Mouse (Mus musculus): ENCODE measurements around the gene Ly6g6c. TPM values are rescaled to one million over a fixed set of nuclear protein-coding genes. Genes with fewer than 3 reads are reported as not detected.

Gene Ly6g6c
- polyA plus RNA-seq, 1 experiment from 2014 or later, result 131 TPM

DNA sequence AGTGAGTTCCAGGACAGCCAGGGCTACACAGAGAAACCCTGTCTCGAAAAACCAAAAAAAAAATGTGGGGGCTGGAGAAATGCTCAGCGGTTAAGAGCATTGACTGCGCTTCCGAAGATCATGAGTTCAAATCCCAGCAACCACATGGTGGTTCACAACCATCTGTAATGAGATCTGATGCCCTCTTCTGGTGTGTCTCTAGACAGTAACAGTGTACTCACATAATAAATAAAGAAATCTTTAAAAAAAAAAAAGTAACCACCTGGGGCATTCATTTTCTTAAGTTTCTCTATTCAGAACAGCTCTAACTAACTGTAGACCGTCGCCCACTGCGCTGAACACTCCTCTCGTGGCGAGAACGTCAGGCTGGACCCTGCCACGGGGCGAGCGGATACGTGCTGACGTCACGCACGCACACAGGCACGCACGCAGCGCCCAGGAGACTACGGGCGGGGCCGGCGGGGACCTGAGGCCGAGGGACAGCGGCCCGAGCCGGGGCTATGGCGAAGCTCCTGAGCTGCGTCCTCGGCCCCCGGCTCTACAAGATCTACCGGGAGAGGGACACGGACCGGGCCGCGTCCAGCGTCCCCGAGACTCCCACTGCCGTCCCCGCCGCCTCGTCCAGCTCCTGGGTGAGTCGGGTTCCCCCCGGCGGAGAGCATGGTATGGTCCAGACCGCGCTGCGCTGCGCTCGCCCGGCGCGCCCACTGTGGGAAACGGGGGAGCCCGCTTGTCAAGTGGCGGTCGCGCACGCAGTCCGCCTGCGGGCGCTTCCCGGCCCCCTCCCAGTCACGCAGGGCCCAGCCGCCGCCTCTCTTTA is 23.8 kb downstream of the Ly6g6c start, which contains the start of gene Abhd16a:
Abhd16a (plus strand) TSS at position 439 of the 820 bp plus-strand sequence.
- Histone ChIP-seq H3K4me1 (peaks cover 13% of the 10 kb centered on the region), H3K9me3 (replicated peaks) (no peaks in the 10 kb centered on the region), H3K27ac (replicated peaks) (peak within 1 kb of the TSS; percentile 97), H3K36me3 (peaks cover 24% of the 10 kb centered on the region), H3K4me3 (replicated peaks) (peak within 1 kb of the TSS; percentile 66), H3K27me3 (no peaks in the 10 kb centered on the region), H3K9ac (peak within 1 kb of the TSS; percentile 69), H3K4me2 (replicated peaks) (peak within 1 kb of the TSS; percentile 58)
- WGBS, result 3% methylated on average over 67 of the region's 67 CpGs
- peak; percentile 95 for ATAC-seq (ENCODE audit: insufficient number of reproducible peaks, low FRiP score, low TSS enrichment, low read depth)

DNA sequence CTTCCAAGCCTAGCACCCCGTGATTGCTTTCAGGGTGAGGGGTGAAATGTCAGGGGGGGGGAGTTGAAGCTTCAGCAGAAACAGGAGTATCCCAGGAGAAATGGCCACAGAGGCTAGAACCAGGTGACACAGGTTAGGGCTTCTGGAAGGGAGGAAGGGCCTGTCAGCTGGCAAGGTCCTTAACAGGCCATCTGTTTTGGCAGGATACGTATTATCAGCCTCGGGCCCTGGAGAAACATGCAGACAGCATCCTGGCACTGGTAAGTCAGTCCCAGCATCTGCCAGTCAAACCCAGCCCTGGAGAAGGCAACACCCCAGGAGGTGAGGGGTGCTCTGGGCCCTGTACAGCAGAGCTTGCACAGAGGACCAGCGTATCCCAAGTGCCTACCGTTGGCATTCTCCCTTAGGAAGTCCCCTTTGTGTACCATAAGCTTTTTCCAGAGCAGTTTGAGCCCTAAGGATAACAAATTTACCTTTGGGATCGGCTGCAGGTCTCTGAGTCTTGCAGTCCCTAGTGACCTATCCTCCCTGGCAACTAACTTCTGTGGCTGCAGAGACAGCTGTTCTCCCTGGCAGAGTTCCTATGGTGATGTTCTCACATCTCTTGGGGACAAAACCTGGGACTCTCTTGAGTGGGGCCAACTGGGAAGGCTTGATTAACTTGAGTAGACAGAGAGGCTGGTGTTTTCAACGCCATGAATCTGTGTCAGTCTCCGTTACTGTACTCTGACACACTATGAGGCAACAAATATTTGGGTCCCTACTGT is 25.2 kb downstream of the Ly6g6c start:
- no peak for ATAC-seq (ENCODE audit: insufficient number of reproducible peaks, low FRiP score, low TSS enrichment, low read depth)
- peak overlapping the region; percentile 97 for H3K27ac ChIP-seq (replicated peaks)

DNA sequence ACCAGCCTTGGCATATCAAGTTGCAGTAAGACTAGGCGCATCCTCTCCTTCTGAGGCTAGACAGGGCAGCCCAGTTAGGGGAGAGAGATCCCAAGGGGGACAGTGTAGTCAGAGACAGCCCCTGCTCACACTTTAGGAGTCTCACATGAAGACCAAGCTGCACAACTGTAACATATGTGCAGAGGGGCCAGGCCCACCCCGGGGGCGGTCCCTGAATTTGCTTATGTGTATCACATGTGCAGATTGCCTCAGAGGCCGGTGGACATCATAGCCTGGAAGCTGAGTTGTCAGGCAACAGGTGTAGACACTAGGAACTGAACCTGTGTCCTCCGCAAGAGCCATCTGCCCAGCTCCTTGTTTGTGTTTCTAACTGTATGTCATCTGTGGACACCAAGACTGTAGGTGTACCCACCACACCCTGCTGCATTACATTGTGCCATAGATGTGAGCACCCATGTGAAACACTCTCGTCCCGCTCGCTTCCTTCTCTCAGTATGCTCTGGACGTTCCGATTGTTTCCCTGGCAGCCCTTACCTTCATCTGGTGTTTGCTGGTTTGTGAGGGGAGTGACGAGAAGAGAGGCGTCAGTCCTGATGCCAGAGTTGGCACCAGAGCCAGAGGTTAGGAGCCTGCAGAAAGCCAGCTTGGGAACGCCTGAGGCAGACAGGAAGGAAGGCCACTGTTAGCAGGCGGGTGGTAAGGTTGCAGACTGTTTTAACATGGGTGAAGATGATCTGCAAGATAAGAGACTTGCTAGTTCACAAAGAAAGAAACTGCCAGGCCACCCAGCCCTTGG is 27.4 kb downstream of the Ly6g6c start:
- H3K4me3 ChIP-seq (replicated peaks), result no peak overlapping the region
- H3K9ac ChIP-seq, result no peak overlapping the region
- H3K27ac ChIP-seq (replicated peaks), result no peak overlapping the region
- peaks cover 56% of the 10 kb centered on the region for H3K36me3 ChIP-seq
- no peaks in the 10 kb centered on the region for H3K9me3 ChIP-seq (replicated peaks)
- 86% methylated on average over 14 of the region's 14 CpGs for WGBS
- peaks cover 13% of the 10 kb centered on the region for H3K4me1 ChIP-seq
- no peak for ATAC-seq (ENCODE audit: insufficient number of reproducible peaks, low FRiP score, low TSS enrichment, low read depth)
- no peak overlapping the region for H3K4me2 ChIP-seq (replicated peaks)
- no peaks in the 10 kb centered on the region for H3K27me3 ChIP-seq

More for the DNA sequence above, 25.2 kb downstream of the Ly6g6c start:
- 59% methylated on average over 8 of the region's 8 CpGs for WGBS
- peak overlapping the region; percentile 69 for H3K9ac ChIP-seq
- no peaks in the 10 kb centered on the region for H3K27me3 ChIP-seq
- peaks cover 13% of the 10 kb centered on the region for H3K4me1 ChIP-seq
- H3K4me3 ChIP-seq (replicated peaks), result peak overlapping the region; percentile 66
- peak overlapping the region; percentile 58 for H3K4me2 ChIP-seq (replicated peaks)
- peaks cover 37% of the 10 kb centered on the region for H3K36me3 ChIP-seq
- no peaks in the 10 kb centered on the region for H3K9me3 ChIP-seq (replicated peaks)

DNA sequence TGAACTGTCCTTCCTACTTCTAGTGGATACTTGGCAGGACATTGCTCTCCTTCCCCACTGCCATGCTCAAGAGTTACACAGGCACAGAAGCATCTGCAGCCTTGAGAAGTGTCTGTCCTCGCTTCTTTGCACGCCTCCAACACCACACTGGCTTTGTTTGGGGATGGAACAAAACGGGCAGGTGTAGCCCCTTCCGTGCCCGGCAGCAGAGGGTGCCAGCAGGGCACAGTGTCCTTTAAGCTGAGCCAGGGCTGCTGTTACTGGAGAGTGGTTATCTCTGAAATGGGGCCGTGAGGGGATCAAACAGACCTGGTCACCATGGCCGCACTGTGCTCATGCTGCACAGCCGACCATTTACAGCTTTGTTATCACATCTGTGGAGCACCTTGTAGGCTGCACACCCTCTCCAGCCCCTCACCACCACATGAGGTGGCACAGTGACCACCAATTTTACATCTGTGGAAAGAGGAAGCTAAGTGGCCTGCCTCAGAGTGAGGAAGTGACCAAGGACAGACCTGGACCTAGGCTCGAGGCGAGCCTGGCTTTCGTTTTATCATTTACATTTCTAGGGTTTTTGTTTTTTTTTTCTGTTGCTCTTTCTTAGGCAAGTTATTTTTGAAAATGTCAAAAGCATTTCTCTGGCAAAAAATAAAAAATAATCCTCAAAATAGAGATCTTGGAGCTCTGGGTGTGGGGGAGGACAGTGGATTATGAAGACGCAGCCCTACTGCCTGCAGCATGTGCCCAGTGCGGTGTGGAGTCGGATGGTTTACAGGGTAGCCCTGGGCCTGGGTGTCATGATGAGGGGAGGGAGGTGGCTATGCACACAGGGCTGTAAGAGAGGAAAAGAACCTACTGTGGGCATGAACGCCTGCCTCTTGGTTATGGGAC is 29.5 kb downstream of the Ly6g6c start:
- Histone ChIP-seq H3K27me3 (no peaks in the 10 kb centered on the region), H3K9ac (no peak overlapping the region), H3K27ac (replicated peaks) (no peak overlapping the region), H3K4me3 (replicated peaks) (no peak overlapping the region), H3K4me1 (peaks cover 13% of the 10 kb centered on the region), H3K9me3 (replicated peaks) (no peaks in the 10 kb centered on the region), H3K4me2 (replicated peaks) (no peak overlapping the region), H3K36me3 (peaks cover 77% of the 10 kb centered on the region)
- WGBS, result 91% methylated on average over 15 of the region's 15 CpGs
- ATAC-seq (ENCODE audit: insufficient number of reproducible peaks, low FRiP score, low TSS enrichment, low read depth), result no peak

DNA sequence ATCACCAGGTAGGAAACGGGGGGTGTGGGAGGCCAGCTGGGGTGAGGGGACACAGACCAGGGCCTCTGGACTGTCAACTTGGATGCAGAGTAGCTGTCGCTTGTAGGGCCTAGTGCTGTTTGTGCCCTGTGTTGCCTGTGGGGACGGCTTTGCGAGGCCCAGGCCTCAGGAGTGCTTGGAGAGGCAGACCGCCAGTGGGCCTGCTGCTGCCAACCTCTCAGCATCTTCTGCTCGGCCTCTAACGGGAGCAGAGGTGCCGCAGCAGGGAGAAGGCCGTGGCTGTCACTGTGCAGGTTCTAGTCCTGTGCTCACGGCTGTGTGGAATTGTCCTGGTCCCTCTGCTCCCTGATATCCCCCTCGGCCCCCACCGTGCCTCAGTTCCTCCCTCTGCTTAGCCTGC is 31.4 kb downstream of the Ly6g6c start:
- 80% methylated on average over 12 of the region's 12 CpGs for WGBS
- Histone ChIP-seq H3K9ac (no peak overlapping the region), H3K27ac (replicated peaks) (no peak overlapping the region), H3K4me2 (replicated peaks) (no peak overlapping the region), H3K4me1 (no peaks in the 10 kb centered on the region), H3K27me3 (no peaks in the 10 kb centered on the region), H3K36me3 (peaks cover 88% of the 10 kb centered on the region), H3K9me3 (replicated peaks) (no peaks in the 10 kb centered on the region), H3K4me3 (replicated peaks) (no peak overlapping the region)
- no peak for ATAC-seq (ENCODE audit: insufficient number of reproducible peaks, low FRiP score, low TSS enrichment, low read depth)

DNA sequence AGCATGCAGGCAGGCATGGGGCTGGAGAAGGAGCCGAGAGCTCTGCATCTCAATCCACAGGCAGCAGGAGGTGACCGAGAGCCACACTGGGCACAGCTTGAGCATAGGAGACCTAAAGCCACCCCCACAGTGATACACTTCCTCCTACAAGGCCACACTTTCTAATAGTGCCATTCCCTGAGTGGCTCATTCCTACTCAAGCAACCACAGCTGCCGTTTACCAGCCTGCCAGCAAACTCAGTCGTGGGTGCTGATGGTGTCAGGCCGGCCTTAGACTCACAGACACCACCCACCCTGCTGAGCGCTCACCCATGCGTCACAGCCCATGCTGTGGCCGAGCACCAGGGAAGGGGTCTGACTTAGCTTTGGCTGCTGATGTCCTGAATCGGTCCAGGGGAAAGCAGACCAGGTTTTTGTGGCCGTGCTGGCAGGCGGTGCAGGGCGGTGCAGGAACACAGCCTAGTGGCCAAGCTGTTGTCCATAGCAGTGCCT is 32.0 kb downstream of the Ly6g6c start:
- Histone ChIP-seq H3K4me1 (no peaks in the 10 kb centered on the region), H3K36me3 (peaks cover 91% of the 10 kb centered on the region), H3K27ac (replicated peaks) (no peak overlapping the region), H3K9me3 (replicated peaks) (no peaks in the 10 kb centered on the region), H3K9ac (no peak overlapping the region), H3K4me2 (replicated peaks) (no peak overlapping the region), H3K27me3 (no peaks in the 10 kb centered on the region), H3K4me3 (replicated peaks) (no peak overlapping the region)
- WGBS, result 81% methylated on average over 12 of the region's 12 CpGs
- no peak for ATAC-seq (ENCODE audit: insufficient number of reproducible peaks, low FRiP score, low TSS enrichment, low read depth)

DNA sequence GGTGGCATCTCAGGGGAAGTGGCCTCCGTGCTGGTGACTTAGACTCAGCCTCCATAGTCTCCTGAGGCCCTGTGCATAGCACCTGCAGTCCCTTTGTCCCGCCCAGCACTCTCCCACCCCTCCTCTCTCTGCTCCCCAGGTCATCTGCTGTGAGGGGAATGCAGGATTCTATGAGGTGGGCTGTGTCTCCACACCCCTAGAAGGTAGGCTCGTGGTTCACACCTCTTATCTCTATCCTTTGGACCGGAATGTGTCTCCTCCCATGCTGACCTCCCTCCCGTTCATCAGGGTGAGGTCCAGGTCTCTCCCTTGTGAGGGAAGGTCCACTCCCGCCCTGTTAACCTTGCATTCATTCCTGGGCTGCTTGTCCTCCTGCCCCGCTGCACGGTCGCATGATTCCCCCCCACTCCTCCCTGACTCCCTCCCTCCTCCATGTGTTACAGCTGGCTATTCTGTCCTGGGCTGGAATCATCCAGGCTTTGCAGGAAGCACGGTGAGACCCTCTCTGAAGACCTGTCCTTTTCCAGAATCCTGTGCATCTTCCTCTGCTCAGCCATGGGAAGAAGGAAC is 35.1 kb downstream of the Ly6g6c start:
- no peaks in the 10 kb centered on the region for H3K27me3 ChIP-seq
- H3K36me3 ChIP-seq, result peaks cover 84% of the 10 kb centered on the region
- no peak overlapping the region for H3K9ac ChIP-seq
- no peak overlapping the region for H3K4me3 ChIP-seq (replicated peaks)
- no peaks in the 10 kb centered on the region for H3K9me3 ChIP-seq (replicated peaks)
- no peak overlapping the region for H3K4me2 ChIP-seq (replicated peaks)
- ATAC-seq (ENCODE audit: insufficient number of reproducible peaks, low FRiP score, low TSS enrichment, low read depth), result no peak
- H3K4me1 ChIP-seq, result no peaks in the 10 kb centered on the region
- H3K27ac ChIP-seq (replicated peaks), result no peak overlapping the region
- WGBS, result 82% methylated on average over 10 of the region's 10 CpGs

DNA sequence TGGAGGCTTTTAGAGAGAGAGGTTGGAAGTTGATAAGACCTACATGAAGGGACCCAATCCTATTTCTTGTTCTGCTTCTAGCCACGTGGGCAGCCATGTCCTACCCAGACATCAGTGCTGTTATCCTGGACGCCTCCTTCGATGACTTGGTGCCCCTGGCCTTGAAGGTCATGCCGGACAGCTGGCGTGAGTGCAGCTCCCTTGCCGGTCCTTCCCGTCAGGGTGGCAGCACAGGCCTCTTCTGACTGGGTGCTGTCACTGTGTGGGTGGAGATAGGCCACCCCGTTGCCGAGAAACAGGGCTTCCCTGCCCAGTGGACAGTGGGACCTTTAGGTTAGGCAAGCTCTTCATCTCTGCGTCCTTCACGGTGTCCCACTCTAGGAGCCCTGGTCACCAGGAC is 36.0 kb downstream of the Ly6g6c start:
- Histone ChIP-seq H3K9ac (no peak overlapping the region), H3K4me1 (peaks cover 5% of the 10 kb centered on the region), H3K27ac (replicated peaks) (no peak overlapping the region), H3K4me2 (replicated peaks) (no peak overlapping the region), H3K4me3 (replicated peaks) (no peak overlapping the region), H3K36me3 (peaks cover 79% of the 10 kb centered on the region), H3K9me3 (replicated peaks) (no peaks in the 10 kb centered on the region), H3K27me3 (no peaks in the 10 kb centered on the region)
- WGBS, result 88% methylated on average over 11 of the region's 11 CpGs
- ATAC-seq (ENCODE audit: insufficient number of reproducible peaks, low FRiP score, low TSS enrichment, low read depth), result no peak

DNA sequence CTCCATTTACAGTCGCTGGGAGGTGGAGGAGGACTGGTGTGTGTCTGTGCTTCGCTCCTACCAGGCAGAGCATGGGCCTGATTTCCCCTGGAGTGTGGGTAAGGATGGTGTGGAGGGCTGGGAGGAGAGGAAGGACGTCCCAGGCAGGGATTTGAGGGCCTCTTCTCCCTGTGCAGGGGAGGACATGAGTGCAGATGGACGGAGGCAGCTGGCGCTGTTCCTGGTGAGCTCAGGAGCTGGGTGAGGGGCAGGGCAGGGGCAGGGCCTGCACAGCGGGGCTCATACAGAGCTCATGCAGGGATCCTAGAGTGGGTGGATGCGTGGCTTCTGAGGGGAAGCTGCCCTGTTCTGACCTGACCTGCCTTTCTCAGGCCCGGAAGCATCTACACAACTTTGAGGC is 37.1 kb downstream of the Ly6g6c start:
- WGBS, result 73% methylated on average over 8 of the region's 8 CpGs
- Histone ChIP-seq H3K4me3 (replicated peaks) (no peak overlapping the region), H3K27ac (replicated peaks) (0 out of 2 replicates have a peak overlapping the region, but pooled peaks have one; percentile 34), H3K4me1 (peaks cover 7% of the 10 kb centered on the region), H3K9me3 (replicated peaks) (no peaks in the 10 kb centered on the region), H3K9ac (no peak overlapping the region), H3K27me3 (no peaks in the 10 kb centered on the region), H3K36me3 (peaks cover 67% of the 10 kb centered on the region), H3K4me2 (replicated peaks) (no peak overlapping the region)
- no peak for ATAC-seq (ENCODE audit: insufficient number of reproducible peaks, low FRiP score, low TSS enrichment, low read depth)

DNA sequence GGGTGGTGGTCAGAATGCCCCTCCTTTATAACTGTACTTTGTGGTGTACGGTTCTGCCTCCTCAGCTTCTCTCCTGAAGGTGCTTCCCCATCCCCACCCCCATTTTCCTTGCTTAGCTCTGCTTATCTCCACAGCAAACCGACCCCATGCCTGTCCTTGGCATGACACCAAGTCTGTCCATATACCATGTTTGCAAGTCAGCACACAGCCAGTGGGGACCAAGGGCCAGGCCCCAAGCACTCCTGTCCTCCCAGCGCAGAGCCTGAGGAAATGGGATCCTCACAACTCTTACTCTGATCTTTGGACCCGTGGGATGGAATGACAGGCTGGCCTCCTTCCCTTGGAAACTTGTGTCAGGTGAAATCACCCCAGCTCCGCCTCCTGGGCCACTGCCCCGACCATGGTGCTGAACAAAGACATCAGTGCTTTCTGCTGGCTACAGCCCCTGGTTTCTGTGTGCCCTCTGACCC is 38.1 kb downstream of the Ly6g6c start:
- peaks cover 58% of the 10 kb centered on the region for H3K36me3 ChIP-seq
- no peak overlapping the region for H3K4me2 ChIP-seq (replicated peaks)
- ATAC-seq (ENCODE audit: insufficient number of reproducible peaks, low FRiP score, low TSS enrichment, low read depth), result no peak
- H3K27me3 ChIP-seq, result no peaks in the 10 kb centered on the region
- 63% methylated on average over 6 of the region's 6 CpGs for WGBS
- no peak overlapping the region for H3K4me3 ChIP-seq (replicated peaks)
- no peak overlapping the region for H3K9ac ChIP-seq
- peaks cover 7% of the 10 kb centered on the region for H3K4me1 ChIP-seq
- H3K27ac ChIP-seq (replicated peaks), result no peak overlapping the region
- H3K9me3 ChIP-seq (replicated peaks), result no peaks in the 10 kb centered on the region

Data from embryonic facial prominence, embryonic 15.5 days (tissue).